Mouse (Mus musculus) left cerebral cortex, adult 11 months (tissue): ENCODE results near the gene Ect2l.

Source experiments
- DNase-seq: peaks from one replicate; pipeline ENCODE4 v3.0.0; 2022; ENCODE audit warnings: low spot score

Gene Ect2l

GRCm38 (mm10) chr10:18210726-18211125, at the start of gene Ect2l:
Ect2l (minus strand) TSS chr10:18210890.
- DNase-seq = no peak

- DNase-seq = no peak
These were observed 40.7 kb upstream of the Ect2l start for GRCm38 (mm10) chr10:18251345-18251744.

GRCm38 (mm10) chr10:18243614-18244013, 32.9 kb upstream of the Ect2l start:
- DNase-seq = no peak

- no peak for DNase-seq
These were observed 26.5 kb upstream of the Ect2l start for GRCm38 (mm10) chr10:18237191-18237590.

GRCm38 (mm10) chr10:18236328-18236927, 25.7 kb upstream of the Ect2l start:
- DNase-seq = no peak

GRCm38 (mm10) chr10:18235402-18235747, 24.7 kb upstream of the Ect2l start:
- DNase-seq = no peak

- DNase-seq = peak; percentile 94
These were observed 24.1 kb upstream of the Ect2l start, which contains the start of gene Ccdc28a for GRCm38 (mm10) chr10:18234560-18235401. Ccdc28a (minus strand) TSS chr10:18234998.

- no peak for DNase-seq
These were observed 23.2 kb upstream of the Ect2l start for GRCm38 (mm10) chr10:18233891-18234290.

- DNase-seq = no peak
These were observed 13.7 kb upstream of the Ect2l start for GRCm38 (mm10) chr10:18224386-18224785.

- no peak for DNase-seq
These were observed 8.7 kb upstream of the Ect2l start for GRCm38 (mm10) chr10:18219351-18219750.

- DNase-seq = no peak
These were observed 3.4 kb upstream of the Ect2l start for GRCm38 (mm10) chr10:18214124-18214523.

GRCm38 (mm10) chr10:18213373-18213772, 2.7 kb upstream of the Ect2l start:
- no peak for DNase-seq

GRCm38 (mm10) chr10:18210119-18210518, 571 bp downstream of the Ect2l start:
- no peak for DNase-seq

- DNase-seq = no peak
These were observed 6.6 kb downstream of the Ect2l start for GRCm38 (mm10) chr10:18204067-18204466.

- DNase-seq = no peak
These were observed 8.3 kb downstream of the Ect2l start for GRCm38 (mm10) chr10:18202401-18202800.

- no peak for DNase-seq
These were observed 10.0 kb downstream of the Ect2l start for GRCm38 (mm10) chr10:18200656-18201055.

- DNase-seq = no peak
These were observed 10.8 kb downstream of the Ect2l start for GRCm38 (mm10) chr10:18199919-18200318.

- DNase-seq = no peak
These were observed 12.2 kb downstream of the Ect2l start for GRCm38 (mm10) chr10:18198286-18199015.

- peak; percentile 72 for DNase-seq
These were observed 13.3 kb downstream of the Ect2l start for GRCm38 (mm10) chr10:18197206-18197979.

- DNase-seq = no peak
These were observed 16.0 kb downstream of the Ect2l start for GRCm38 (mm10) chr10:18194737-18195141.

GRCm38 (mm10) chr10:18194156-18194555, 16.5 kb downstream of the Ect2l start:
- DNase-seq = no peak

GRCm38 (mm10) chr10:18193221-18193620, 17.5 kb downstream of the Ect2l start:
- DNase-seq = no peak
